Mouse (Mus musculus): ENCODE measurements around the gene Bcas3. TPM values are rescaled to one million over a fixed set of nuclear protein-coding genes. Genes with fewer than 3 reads are reported as not detected.
"Not testable (repeated sequence)": the region's sequence is repeated elsewhere in the genome, so short reads cannot be mapped to it uniquely, and the experiment has no call there.

Bcas3 gene
- polyA plus RNA-seq, 2 experiments = 22.2 to 28.2 TPM

DNA sequence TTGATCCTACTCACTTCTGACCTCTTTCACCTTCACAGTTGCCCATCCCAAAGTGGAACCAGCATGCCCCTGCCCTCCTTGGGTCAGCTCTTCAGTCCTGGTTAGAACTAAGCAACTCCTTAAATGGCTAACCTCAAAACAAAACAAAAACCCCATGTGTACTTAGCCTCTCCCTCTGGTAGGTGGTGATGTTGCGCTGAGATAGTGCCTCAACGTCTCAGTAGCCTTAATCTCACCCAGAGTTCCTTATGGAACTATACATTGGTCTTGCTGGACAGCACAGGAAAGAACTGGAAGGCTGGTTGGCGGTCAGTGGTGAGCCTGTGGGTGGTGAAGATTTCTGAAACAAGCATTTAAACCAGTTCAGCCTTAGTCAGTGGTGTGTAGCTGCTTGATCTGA is 149.1 kb downstream of the Bcas3 start:
- H3K9me3 ChIP-seq (ENCODE audit: control insufficient read depth, low read length) = no peaks in the 10 kb centered on the region
- H3K36me3 ChIP-seq (ENCODE audit: control insufficient read depth, insufficient read depth, low read length) = no peaks in the 10 kb centered on the region
- no peak for ATAC-seq (ENCODE audit: low FRiP score, low read depth)
- DNase-seq (ENCODE audit: low spot score) = no peak
- no peaks in the 10 kb centered on the region for H3K4me1 ChIP-seq (ENCODE audit: control insufficient read depth, insufficient read depth, low read length)
- H3K27me3 ChIP-seq (ENCODE audit: control insufficient read depth, insufficient read depth, low read length) = no peaks in the 10 kb centered on the region
- H3K4me2 ChIP-seq (replicated peaks; ENCODE audit: low read depth, low read length, severe bottlenecking) = no peak overlapping the region
- 74% methylated on average over 3 of the region's 3 CpGs for whole genome bisulfite sequencing
- no peak overlapping the region for H3K27ac ChIP-seq (replicated peaks; ENCODE audit: low read depth, low read length)
- no peak overlapping the region for H3K4me3 ChIP-seq (replicated peaks; ENCODE audit: low read length)
- H3K9ac ChIP-seq (ENCODE audit: low read depth, low read length, severe bottlenecking) = no peak overlapping the region
- no peak for TF ChIP-seq POLR2A (IDR thresholded peaks at IDR 0.05; ENCODE audit: borderline replicate concordance, extremely low read depth, insufficient read depth, insufficient read length)

DNA sequence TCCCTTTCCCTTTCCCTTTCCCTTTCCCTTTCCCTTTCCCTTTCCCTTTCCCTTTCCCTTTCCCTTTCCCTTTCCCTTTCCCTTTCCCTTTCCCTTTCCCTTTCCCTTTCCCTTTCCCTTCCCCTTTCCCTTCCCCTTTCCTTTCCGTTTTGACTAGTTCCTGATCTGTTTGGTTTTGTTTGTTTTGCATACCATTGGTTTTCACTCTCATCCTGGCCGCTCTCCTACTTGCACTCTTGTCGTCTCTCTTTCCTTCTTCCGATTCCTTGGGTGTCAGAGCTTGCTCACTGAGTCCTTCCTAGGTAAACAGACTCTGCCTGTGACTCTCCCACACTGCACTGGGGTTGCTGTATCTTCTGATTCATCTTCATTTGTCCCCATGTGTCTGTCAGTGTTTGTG is 151.8 kb downstream of the Bcas3 start:
- not testable (repeated sequence) for H3K36me3 ChIP-seq (ENCODE audit: control insufficient read depth, insufficient read depth, low read length); H3K9me3 ChIP-seq (ENCODE audit: control insufficient read depth, low read length); ATAC-seq (ENCODE audit: low FRiP score, low read depth); DNase-seq (ENCODE audit: low spot score); H3K27me3 ChIP-seq (ENCODE audit: control insufficient read depth, insufficient read depth, low read length); H3K4me1 ChIP-seq (ENCODE audit: control insufficient read depth, insufficient read depth, low read length); H3K9ac ChIP-seq (ENCODE audit: low read depth, low read length, severe bottlenecking); H3K27ac ChIP-seq (replicated peaks; ENCODE audit: low read depth, low read length); H3K4me2 ChIP-seq (replicated peaks; ENCODE audit: low read depth, low read length, severe bottlenecking); H3K4me3 ChIP-seq (replicated peaks; ENCODE audit: low read length)
- WGBS = 38% methylated on average over 4 of the region's 4 CpGs

DNA sequence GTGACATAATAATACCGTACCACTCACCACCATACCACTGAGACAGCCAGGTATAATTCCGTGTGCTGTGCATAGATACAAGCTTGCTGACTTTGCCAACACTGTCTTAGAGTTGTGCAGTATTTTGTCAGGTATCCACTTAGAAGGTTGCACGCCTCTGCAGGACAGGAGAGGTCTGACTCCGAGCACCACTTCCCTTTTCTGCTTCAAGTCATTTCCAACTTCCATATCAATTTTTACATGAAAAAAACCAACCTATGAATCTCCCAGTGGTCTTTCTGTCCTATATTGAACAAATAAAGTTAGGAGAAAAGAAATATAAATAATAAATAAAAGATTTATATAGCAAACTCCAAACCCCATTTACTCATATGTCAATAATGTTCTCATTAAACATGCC is 152.8 kb downstream of the Bcas3 start:
- TF ChIP-seq POLR2A (IDR thresholded peaks at IDR 0.05; ENCODE audit: borderline replicate concordance, extremely low read depth, insufficient read depth, insufficient read length) = no peak
- no peak overlapping the region for H3K27ac ChIP-seq (replicated peaks; ENCODE audit: low read depth, low read length)
- WGBS = 80% methylated on average over 4 of the region's 4 CpGs

DNA sequence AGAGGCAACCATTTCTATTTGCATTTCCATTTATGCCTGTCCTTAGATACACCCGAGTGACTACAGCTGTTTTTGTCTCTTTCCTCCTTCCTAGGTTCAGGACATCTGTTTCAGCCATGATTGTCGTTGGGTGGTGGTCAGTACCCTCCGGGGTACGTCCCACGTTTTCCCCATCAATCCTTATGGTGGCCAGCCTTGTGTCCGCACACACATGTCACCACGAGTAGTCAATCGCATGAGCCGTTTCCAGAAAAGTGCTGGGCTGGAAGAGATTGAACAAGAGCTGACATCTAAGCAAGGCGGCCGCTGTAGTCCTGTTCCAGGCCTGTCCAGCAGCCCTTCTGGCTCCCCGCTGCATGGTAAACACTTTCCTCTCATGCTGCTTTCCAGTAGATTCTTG is 156.4 kb downstream of the Bcas3 start:
- no peak overlapping the region for H3K4me3 ChIP-seq (replicated peaks; ENCODE audit: low read length)
- no peak overlapping the region for H3K4me2 ChIP-seq (replicated peaks; ENCODE audit: low read depth, low read length, severe bottlenecking)
- TF ChIP-seq POLR2A (IDR thresholded peaks at IDR 0.05; ENCODE audit: borderline replicate concordance, extremely low read depth, insufficient read depth, insufficient read length) = no peak
- WGBS = 89% methylated on average over 12 of the region's 12 CpGs
- DNase-seq (ENCODE audit: low spot score) (no peak), ATAC-seq (ENCODE audit: low FRiP score, low read depth) (no peak)
- no peak overlapping the region for H3K27ac ChIP-seq (replicated peaks; ENCODE audit: low read depth, low read length)
- H3K36me3 ChIP-seq (ENCODE audit: control insufficient read depth, insufficient read depth, low read length) = no peaks in the 10 kb centered on the region
- no peaks in the 10 kb centered on the region for H3K4me1 ChIP-seq (ENCODE audit: control insufficient read depth, insufficient read depth, low read length)
- H3K9me3 ChIP-seq (ENCODE audit: control insufficient read depth, low read length) = no peaks in the 10 kb centered on the region
- H3K9ac ChIP-seq (ENCODE audit: low read depth, low read length, severe bottlenecking) = no peak overlapping the region
- no peaks in the 10 kb centered on the region for H3K27me3 ChIP-seq (ENCODE audit: control insufficient read depth, insufficient read depth, low read length)

More for the DNA sequence above, 152.8 kb downstream of the Bcas3 start:
- H3K27me3 ChIP-seq (ENCODE audit: control insufficient read depth, insufficient read depth, low read length) = no peaks in the 10 kb centered on the region
- DNase-seq (ENCODE audit: low spot score) (no peak), ATAC-seq (ENCODE audit: low FRiP score, low read depth) (no peak)
- H3K36me3 ChIP-seq (ENCODE audit: control insufficient read depth, insufficient read depth, low read length) = no peaks in the 10 kb centered on the region
- H3K9me3 ChIP-seq (ENCODE audit: control insufficient read depth, low read length) = no peaks in the 10 kb centered on the region
- H3K4me2 ChIP-seq (replicated peaks; ENCODE audit: low read depth, low read length, severe bottlenecking) = no peak overlapping the region
- no peak overlapping the region for H3K9ac ChIP-seq (ENCODE audit: low read depth, low read length, severe bottlenecking)
- no peak overlapping the region for H3K4me3 ChIP-seq (replicated peaks; ENCODE audit: low read length)
- H3K4me1 ChIP-seq (ENCODE audit: control insufficient read depth, insufficient read depth, low read length) = no peaks in the 10 kb centered on the region

DNA sequence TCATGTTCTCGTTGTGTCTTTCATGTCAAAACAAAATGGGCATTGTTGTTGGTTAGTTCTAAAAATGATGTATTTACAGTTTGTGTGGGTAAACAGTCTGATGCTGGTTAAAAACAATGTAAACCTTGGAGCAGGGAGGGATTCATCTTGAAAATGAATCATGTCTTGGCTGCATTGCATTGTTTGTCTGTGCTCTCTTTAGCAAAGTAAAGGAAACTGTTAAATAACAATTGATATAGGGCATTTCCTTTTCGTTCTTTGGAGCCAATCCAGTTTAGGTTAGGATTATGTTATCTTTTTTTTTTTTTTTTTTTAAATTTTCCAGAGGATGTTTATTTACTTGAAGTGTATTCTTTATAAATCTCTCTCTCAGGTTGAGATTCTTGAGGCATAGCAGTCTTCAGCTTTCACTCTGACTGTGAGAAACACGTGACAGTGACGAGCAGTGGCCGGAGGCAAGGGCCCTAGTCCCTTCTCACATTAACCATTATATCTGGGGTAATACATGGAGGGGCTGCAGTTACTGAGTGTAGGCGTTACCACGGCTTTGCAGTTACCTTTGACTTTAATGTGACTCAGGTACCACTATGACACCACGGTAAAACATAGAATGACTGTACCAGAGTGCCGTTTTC is 158.4 kb downstream of the Bcas3 start:
- Histone ChIP-seq H3K4me1 (ENCODE audit: control insufficient read depth, insufficient read depth, low read length) (no peaks in the 10 kb centered on the region), H3K27me3 (ENCODE audit: control insufficient read depth, insufficient read depth, low read length) (no peaks in the 10 kb centered on the region), H3K27ac (replicated peaks; ENCODE audit: low read depth, low read length) (no peak overlapping the region), H3K4me2 (replicated peaks; ENCODE audit: low read depth, low read length, severe bottlenecking) (no peak overlapping the region), H3K4me3 (replicated peaks; ENCODE audit: low read length) (no peak overlapping the region), H3K9me3 (ENCODE audit: control insufficient read depth, low read length) (no peaks in the 10 kb centered on the region), H3K36me3 (ENCODE audit: control insufficient read depth, insufficient read depth, low read length) (no peaks in the 10 kb centered on the region), H3K9ac (ENCODE audit: low read depth, low read length, severe bottlenecking) (no peak overlapping the region)
- DNase-seq (ENCODE audit: low spot score) (no peak), ATAC-seq (ENCODE audit: low FRiP score, low read depth) (no peak)
- TF ChIP-seq POLR2A (IDR thresholded peaks at IDR 0.05; ENCODE audit: borderline replicate concordance, extremely low read depth, insufficient read depth, insufficient read length) = no peak
- 83% methylated on average over 9 of the region's 9 CpGs for WGBS

DNA sequence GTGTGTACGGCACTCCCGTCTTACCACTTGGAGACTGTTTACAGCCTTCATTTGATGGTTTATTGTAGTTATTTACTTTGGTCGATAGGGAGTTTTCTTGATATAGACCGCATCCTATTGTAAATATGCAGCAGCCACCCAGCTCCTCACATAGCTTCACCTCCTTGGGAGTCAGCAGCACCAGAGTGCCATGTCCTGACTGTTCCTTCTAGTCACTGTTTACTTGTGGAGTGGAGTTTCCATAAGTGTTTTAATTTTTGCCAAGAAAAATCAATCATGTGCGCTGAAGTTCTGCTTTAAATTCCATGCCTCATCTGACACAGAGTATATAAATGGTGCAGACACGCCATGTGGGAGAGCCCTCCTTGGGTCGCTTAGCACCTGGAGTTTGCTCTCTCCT is 163.8 kb downstream of the Bcas3 start:
- H3K9me3 ChIP-seq (ENCODE audit: control insufficient read depth, low read length) = no peaks in the 10 kb centered on the region
- DNase-seq (ENCODE audit: low spot score) (no peak), ATAC-seq (ENCODE audit: low FRiP score, low read depth) (no peak)
- no peak overlapping the region for H3K4me3 ChIP-seq (replicated peaks; ENCODE audit: low read length)
- no peak overlapping the region for H3K27ac ChIP-seq (replicated peaks; ENCODE audit: low read depth, low read length)
- H3K9ac ChIP-seq (ENCODE audit: low read depth, low read length, severe bottlenecking) = no peak overlapping the region
- no peak overlapping the region for H3K4me2 ChIP-seq (replicated peaks; ENCODE audit: low read depth, low read length, severe bottlenecking)
- no peaks in the 10 kb centered on the region for H3K36me3 ChIP-seq (ENCODE audit: control insufficient read depth, insufficient read depth, low read length)
- no peak for TF ChIP-seq POLR2A (IDR thresholded peaks at IDR 0.05; ENCODE audit: borderline replicate concordance, extremely low read depth, insufficient read depth, insufficient read length)
- no peaks in the 10 kb centered on the region for H3K4me1 ChIP-seq (ENCODE audit: control insufficient read depth, insufficient read depth, low read length)
- WGBS = 77% methylated on average over 7 of the region's 7 CpGs
- H3K27me3 ChIP-seq (ENCODE audit: control insufficient read depth, insufficient read depth, low read length) = no peaks in the 10 kb centered on the region
